Mouse (Mus musculus) embryonic facial prominence, embryonic 13.5 days (tissue): ENCODE data around the gene Atg4b. TPM values are rescaled to one million over a fixed set of nuclear protein-coding genes. Genes with fewer than 3 reads are reported as not detected.
A peak's percentile ranks its signal among the peaks of the same experiment; 100 is the strongest.
"Not testable (repeated sequence)": the region's sequence is repeated elsewhere in the genome, so short reads cannot be mapped to it uniquely, and the experiment has no call there.

Experiments used
- ATAC-seq: fragments of 200-750 bp; cut with Nextera tagmentation; 2 replicates; pipeline ENCODE4 v1.8.0; 2017; ENCODE audit warnings: low read depth; ENCODE audit not compliant: insufficient number of reproducible peaks, insufficient read depth, low FRiP score, low TSS enrichment
- H3K27ac ChIP-seq: fragments of 300-500 bp; sonication (generic); 2 replicates; pipeline ENCODE4 v1.5.1; 2015; ENCODE audit warnings: moderate library complexity, mild to moderate bottlenecking, inconsistent platforms
- H3K27me3 ChIP-seq: fragments of 300-500 bp; sonication (generic); 2 replicates; pipeline ENCODE4 v1.6.1; 2015; ENCODE audit warnings: mild to moderate bottlenecking, inconsistent platforms
- H3K36me3 ChIP-seq: fragments of 300-500 bp; sonication (generic); 2 replicates; pipeline ENCODE4 v1.6.1; 2015; ENCODE audit warnings: mild to moderate bottlenecking, inconsistent platforms
- H3K4me1 ChIP-seq: fragments of 300-500 bp; sonication (generic); 2 replicates; pipeline ENCODE4 v1.6.1; 2015; ENCODE audit warnings: inconsistent platforms
- H3K4me2 ChIP-seq: fragments of 300-500 bp; sonication (generic); 2 replicates; pipeline ENCODE4 v1.6.1; 2015; ENCODE audit warnings: moderate library complexity, mild to moderate bottlenecking, inconsistent platforms
- H3K4me3 ChIP-seq: fragments of 300-500 bp; sonication (generic); 2 replicates; pipeline ENCODE4 v1.5.1; 2015; ENCODE audit warnings: mild to moderate bottlenecking, inconsistent platforms
- H3K9ac ChIP-seq: fragments of 300-500 bp; sonication (generic); 2 replicates; pipeline ENCODE4 v1.6.1; 2015; ENCODE audit warnings: mild to moderate bottlenecking, inconsistent platforms
- H3K9me3 ChIP-seq: fragments of 300-500 bp; sonication (generic); 2 replicates; pipeline ENCODE4 v1.6.1; 2016; ENCODE audit warnings: inconsistent platforms
- WGBS: fragments of 180-500 bp; shearing (Covaris S2); methylation state at CpG from one replicate; pipeline ENCODE4 v1.1.7; 2015; ENCODE audit warnings: mixed read lengths; 5-methylcytosine and 5-hydroxymethylcytosine counted together
- polyA plus RNA-seq: library from polyadenylated mRNA; unstranded; fragments of >200 nt; fragmentation: Nextera tagmentation; extraction: Ambion mirVana; gene quantifications from 2 replicates; pipeline ENCODE4 v1.2.1, GENCODE M21; 2015

Atg4b gene
- polyA plus RNA-seq, 1 experiment from 2014 or later, result 90.4 TPM

GRCm38 (mm10) chr1:93823796-93824495 is 72.6 kb downstream of the Atg4b start:
- Histone ChIP-seq H3K9me3 (no peaks in the 10 kb centered on the region), H3K9ac (peak overlapping the region; percentile 78; the same call in 1 of the 2 replicates), H3K36me3 (peaks cover 34% of the 10 kb centered on the region), H3K4me1 (peaks cover 17% of the 10 kb centered on the region), H3K4me3 (0 out of 2 replicates have a peak overlapping the region, but pooled peaks have one; percentile 60), H3K27ac (peak overlapping the region; percentile 96; the same call in 1 of the 2 replicates), H3K27me3 (no peaks in the 10 kb centered on the region), H3K4me2 (peak overlapping the region; percentile 70; the same call in 1 of the 2 replicates)
- WGBS, result 76% methylated on average over 3 of the region's 3 CpGs
- ATAC-seq, result no peak

GRCm38 (mm10) chr1:93824609-93825008 is 73.3 kb downstream of the Atg4b start, which contains the start of gene D2hgdh:
TSS of gene D2hgdh (plus strand) at chr1:93824909.
- no peak for ATAC-seq
- peaks cover 27% of the 10 kb centered on the region for H3K36me3 ChIP-seq
- 5% methylated on average over 10 of the region's 10 CpGs for WGBS
- peak within 1 kb of the TSS; percentile 78 for H3K9ac ChIP-seq
- peak within 1 kb of the TSS; percentile 60 for H3K4me3 ChIP-seq
- peak within 1 kb of the TSS; percentile 96 for H3K27ac ChIP-seq
- no peaks in the 10 kb centered on the region for H3K9me3 ChIP-seq
- no peaks in the 10 kb centered on the region for H3K27me3 ChIP-seq
- peaks cover 17% of the 10 kb centered on the region for H3K4me1 ChIP-seq
- peak within 1 kb of the TSS; percentile 70 for H3K4me2 ChIP-seq

- H3K36me3 ChIP-seq, result peaks cover 21% of the 10 kb centered on the region
- H3K9me3 ChIP-seq, result no peaks in the 10 kb centered on the region
- peak; percentile 95 for ATAC-seq
- H3K4me3 ChIP-seq, result peak overlapping the region; percentile 60
- peak overlapping the region; percentile 78 for H3K9ac ChIP-seq
- H3K4me1 ChIP-seq, result peaks cover 17% of the 10 kb centered on the region
- peak overlapping the region; percentile 96 for H3K27ac ChIP-seq
- WGBS, result under 1% methylated on average over 30 of the region's 30 CpGs
- no peaks in the 10 kb centered on the region for H3K27me3 ChIP-seq
- peak overlapping the region; percentile 70 for H3K4me2 ChIP-seq
Observed at GRCm38 (mm10) chr1:93825105-93825674, 73.9 kb downstream of the Atg4b start.

GRCm38 (mm10) chr1:93825771-93826539 is 74.7 kb downstream of the Atg4b start:
- peak overlapping the region; percentile 78 for H3K9ac ChIP-seq
- peak overlapping the region; percentile 60 for H3K4me3 ChIP-seq
- peak overlapping the region; percentile 96 for H3K27ac ChIP-seq
- peaks cover 14% of the 10 kb centered on the region for H3K36me3 ChIP-seq
- H3K4me1 ChIP-seq, result peaks cover 17% of the 10 kb centered on the region
- no peak for ATAC-seq
- H3K4me2 ChIP-seq, result peak overlapping the region; percentile 70
- WGBS, result 42% methylated on average over 27 of the region's 27 CpGs
- no peaks in the 10 kb centered on the region for H3K27me3 ChIP-seq
- no peaks in the 10 kb centered on the region for H3K9me3 ChIP-seq

GRCm38 (mm10) chr1:93826540-93826835 is 75.2 kb downstream of the Atg4b start:
- no peak for ATAC-seq
- Histone ChIP-seq H3K27ac (no peak overlapping the region), H3K9me3 (no peaks in the 10 kb centered on the region), H3K27me3 (no peaks in the 10 kb centered on the region), H3K36me3 (peaks cover 9% of the 10 kb centered on the region), H3K9ac (peak overlapping the region; percentile 78; the same call in 1 of the 2 replicates), H3K4me3 (peak overlapping the region; percentile 60; the same call in 1 of the 2 replicates), H3K4me2 (peak overlapping the region; percentile 70), H3K4me1 (peaks cover 17% of the 10 kb centered on the region)
- 94% methylated on average over 9 of the region's 9 CpGs for WGBS

- not testable (repeated sequence) for H3K4me2 ChIP-seq, ATAC-seq, H3K27ac ChIP-seq, H3K9me3 ChIP-seq, H3K4me1 ChIP-seq, H3K9ac ChIP-seq, H3K4me3 ChIP-seq, H3K27me3 ChIP-seq
- WGBS, result 45% methylated on average over 3 of the region's 4 CpGs
- H3K36me3 ChIP-seq, result peaks cover 28% of the 10 kb centered on the region
Observed at GRCm38 (mm10) chr1:93832754-93833360, 81.6 kb downstream of the Atg4b start.

GRCm38 (mm10) chr1:93834671-93835150 is 83.4 kb downstream of the Atg4b start:
- Histone ChIP-seq H3K27ac (no peak overlapping the region), H3K36me3 (peaks cover 34% of the 10 kb centered on the region), H3K4me2 (no peak overlapping the region), H3K9me3 (no peaks in the 10 kb centered on the region), H3K9ac (no peak overlapping the region), H3K27me3 (no peaks in the 10 kb centered on the region), H3K4me1 (no peaks in the 10 kb centered on the region), H3K4me3 (no peak overlapping the region)
- 87% methylated on average over 7 of the region's 7 CpGs for WGBS
- ATAC-seq, result peak; percentile 3; the same call in 1 of the 2 replicates

GRCm38 (mm10) chr1:93835211-93835610 is 83.9 kb downstream of the Atg4b start:
- peaks cover 34% of the 10 kb centered on the region for H3K36me3 ChIP-seq
- ATAC-seq, result peak; percentile 56
- no peak overlapping the region for H3K4me2 ChIP-seq
- no peaks in the 10 kb centered on the region for H3K27me3 ChIP-seq
- no peaks in the 10 kb centered on the region for H3K4me1 ChIP-seq
- H3K27ac ChIP-seq, result no peak overlapping the region
- no peaks in the 10 kb centered on the region for H3K9me3 ChIP-seq
- no peak overlapping the region for H3K4me3 ChIP-seq
- 90% methylated on average over 4 of the region's 4 CpGs for WGBS
- H3K9ac ChIP-seq, result no peak overlapping the region

- Histone ChIP-seq H3K4me2 (no peak overlapping the region), H3K4me3 (no peak overlapping the region), H3K9ac (no peak overlapping the region), H3K27me3 (no peaks in the 10 kb centered on the region), H3K27ac (no peak overlapping the region), H3K4me1 (no peaks in the 10 kb centered on the region), H3K36me3 (peaks cover 34% of the 10 kb centered on the region), H3K9me3 (no peaks in the 10 kb centered on the region)
- no peak for ATAC-seq
- WGBS, result 91% methylated on average over 6 of the region's 6 CpGs
Observed at GRCm38 (mm10) chr1:93835876-93836531, 84.7 kb downstream of the Atg4b start.

GRCm38 (mm10) chr1:93836532-93836913 is 85.2 kb downstream of the Atg4b start:
- no peak for ATAC-seq
- H3K4me3 ChIP-seq, result no peak overlapping the region
- H3K9me3 ChIP-seq, result no peaks in the 10 kb centered on the region
- H3K27me3 ChIP-seq, result no peaks in the 10 kb centered on the region
- 78% methylated on average over 2 of the region's 2 CpGs for WGBS
- no peak overlapping the region for H3K4me2 ChIP-seq
- no peak overlapping the region for H3K27ac ChIP-seq
- peaks cover 34% of the 10 kb centered on the region for H3K36me3 ChIP-seq
- no peaks in the 10 kb centered on the region for H3K4me1 ChIP-seq
- no peak overlapping the region for H3K9ac ChIP-seq

GRCm38 (mm10) chr1:93837335-93837734 is 86.0 kb downstream of the Atg4b start:
- WGBS, result 91% methylated on average over 8 of the region's 8 CpGs
- no peaks in the 10 kb centered on the region for H3K4me1 ChIP-seq
- H3K9ac ChIP-seq, result no peak overlapping the region
- peaks cover 34% of the 10 kb centered on the region for H3K36me3 ChIP-seq
- H3K4me3 ChIP-seq, result no peak overlapping the region
- H3K4me2 ChIP-seq, result no peak overlapping the region
- H3K27ac ChIP-seq, result no peak overlapping the region
- ATAC-seq, result no peak
- H3K27me3 ChIP-seq, result no peaks in the 10 kb centered on the region
- H3K9me3 ChIP-seq, result no peaks in the 10 kb centered on the region
